Mouse (Mus musculus): ENCODE data around the gene Gm10964. TPM values are rescaled to one million over a fixed set of nuclear protein-coding genes. Genes with fewer than 3 reads are reported as not detected.

The Gm10964 gene
- polyA plus RNA-seq, 2 experiments: not detected

GRCm38 (mm10) chr3:103755351-103755750 is 16.2 kb downstream of the Gm10964 start:
- no peak overlapping the region for H3K9ac ChIP-seq (ENCODE audit: low read depth, low read length, severe bottlenecking)
- H3K27me3 ChIP-seq (ENCODE audit: control insufficient read depth, insufficient read depth, low read length): no peaks in the 10 kb centered on the region
- H3K27ac ChIP-seq (replicated peaks; ENCODE audit: low read depth, low read length): no peak overlapping the region
- no peak for DNase-seq (ENCODE audit: low spot score)
- peaks cover 84% of the 10 kb centered on the region for H3K36me3 ChIP-seq (ENCODE audit: control insufficient read depth, insufficient read depth, low read length)
- H3K4me3 ChIP-seq (replicated peaks; ENCODE audit: low read length): no peak overlapping the region
- WGBS: 84% methylated on average over 3 of the region's 3 CpGs
- H3K9me3 ChIP-seq (ENCODE audit: control insufficient read depth, low read length): no peaks in the 10 kb centered on the region
- ATAC-seq (ENCODE audit: low FRiP score, low read depth): no peak
- H3K4me2 ChIP-seq (replicated peaks; ENCODE audit: low read depth, low read length, severe bottlenecking): no peak overlapping the region
- H3K4me1 ChIP-seq (ENCODE audit: control insufficient read depth, insufficient read depth, low read length): no peaks in the 10 kb centered on the region
- TF ChIP-seq POLR2A (IDR thresholded peaks at IDR 0.05; ENCODE audit: borderline replicate concordance, extremely low read depth, insufficient read depth, insufficient read length): no peak

GRCm38 (mm10) chr3:103756920-103757319 is 17.8 kb downstream of the Gm10964 start:
- no peaks in the 10 kb centered on the region for H3K9me3 ChIP-seq (ENCODE audit: control insufficient read depth, low read length)
- H3K27ac ChIP-seq (replicated peaks; ENCODE audit: low read depth, low read length): no peak overlapping the region
- H3K4me3 ChIP-seq (replicated peaks; ENCODE audit: low read length): no peak overlapping the region
- no peaks in the 10 kb centered on the region for H3K4me1 ChIP-seq (ENCODE audit: control insufficient read depth, insufficient read depth, low read length)
- H3K27me3 ChIP-seq (ENCODE audit: control insufficient read depth, insufficient read depth, low read length): no peaks in the 10 kb centered on the region
- no peak for ATAC-seq (ENCODE audit: low FRiP score, low read depth)
- WGBS: 97% methylated on average over 2 of the region's 2 CpGs
- no peak for TF ChIP-seq POLR2A (IDR thresholded peaks at IDR 0.05; ENCODE audit: borderline replicate concordance, extremely low read depth, insufficient read depth, insufficient read length)
- H3K4me2 ChIP-seq (replicated peaks; ENCODE audit: low read depth, low read length, severe bottlenecking): no peak overlapping the region
- no peak overlapping the region for H3K9ac ChIP-seq (ENCODE audit: low read depth, low read length, severe bottlenecking)
- H3K36me3 ChIP-seq (ENCODE audit: control insufficient read depth, insufficient read depth, low read length): peaks cover 81% of the 10 kb centered on the region
- DNase-seq (ENCODE audit: low spot score): no peak

- Histone ChIP-seq H3K4me1 (ENCODE audit: control insufficient read depth, insufficient read depth, low read length) (no peaks in the 10 kb centered on the region), H3K4me3 (replicated peaks; ENCODE audit: low read length) (no peak overlapping the region), H3K27ac (replicated peaks; ENCODE audit: low read depth, low read length) (no peak overlapping the region), H3K27me3 (ENCODE audit: control insufficient read depth, insufficient read depth, low read length) (no peaks in the 10 kb centered on the region), H3K36me3 (ENCODE audit: control insufficient read depth, insufficient read depth, low read length) (peaks cover 79% of the 10 kb centered on the region), H3K9ac (ENCODE audit: low read depth, low read length, severe bottlenecking) (no peak overlapping the region), H3K9me3 (ENCODE audit: control insufficient read depth, low read length) (no peaks in the 10 kb centered on the region), H3K4me2 (replicated peaks; ENCODE audit: low read depth, low read length, severe bottlenecking) (no peak overlapping the region)
- 78% methylated on average over 7 of the region's 7 CpGs for WGBS
- no peak for ATAC-seq (ENCODE audit: low FRiP score, low read depth)
- TF ChIP-seq POLR2A (IDR thresholded peaks at IDR 0.05; ENCODE audit: borderline replicate concordance, extremely low read depth, insufficient read depth, insufficient read length): no peak
- DNase-seq (ENCODE audit: low spot score): no peak
Observed at GRCm38 (mm10) chr3:103758456-103758855, 19.3 kb downstream of the Gm10964 start.

- H3K4me3 ChIP-seq (replicated peaks; ENCODE audit: low read length): no peak overlapping the region
- ATAC-seq (ENCODE audit: low FRiP score, low read depth) (no peak), DNase-seq (ENCODE audit: low spot score) (no peak)
- 84% methylated on average over 5 of the region's 5 CpGs for WGBS
- no peak for TF ChIP-seq POLR2A (IDR thresholded peaks at IDR 0.05; ENCODE audit: borderline replicate concordance, extremely low read depth, insufficient read depth, insufficient read length)
- H3K4me2 ChIP-seq (replicated peaks; ENCODE audit: low read depth, low read length, severe bottlenecking): no peak overlapping the region
- H3K27me3 ChIP-seq (ENCODE audit: control insufficient read depth, insufficient read depth, low read length): no peaks in the 10 kb centered on the region
- no peaks in the 10 kb centered on the region for H3K9me3 ChIP-seq (ENCODE audit: control insufficient read depth, low read length)
- H3K36me3 ChIP-seq (ENCODE audit: control insufficient read depth, insufficient read depth, low read length): peaks cover 78% of the 10 kb centered on the region
- no peaks in the 10 kb centered on the region for H3K4me1 ChIP-seq (ENCODE audit: control insufficient read depth, insufficient read depth, low read length)
- H3K27ac ChIP-seq (replicated peaks; ENCODE audit: low read depth, low read length): no peak overlapping the region
- no peak overlapping the region for H3K9ac ChIP-seq (ENCODE audit: low read depth, low read length, severe bottlenecking)
Observed at GRCm38 (mm10) chr3:103759261-103759970, 20.2 kb downstream of the Gm10964 start.

GRCm38 (mm10) chr3:103766789-103767188 is 27.6 kb downstream of the Gm10964 start:
- no peak for DNase-seq (ENCODE audit: low spot score)
- Histone ChIP-seq H3K4me1 (ENCODE audit: control insufficient read depth, insufficient read depth, low read length) (peaks cover 4% of the 10 kb centered on the region), H3K9me3 (ENCODE audit: control insufficient read depth, low read length) (no peaks in the 10 kb centered on the region), H3K27ac (replicated peaks; ENCODE audit: low read depth, low read length) (no peak overlapping the region), H3K4me3 (replicated peaks; ENCODE audit: low read length) (no peak overlapping the region), H3K9ac (ENCODE audit: low read depth, low read length, severe bottlenecking) (no peak overlapping the region), H3K4me2 (replicated peaks; ENCODE audit: low read depth, low read length, severe bottlenecking) (no peak overlapping the region), H3K36me3 (ENCODE audit: control insufficient read depth, insufficient read depth, low read length) (peaks cover 54% of the 10 kb centered on the region), H3K27me3 (ENCODE audit: control insufficient read depth, insufficient read depth, low read length) (no peaks in the 10 kb centered on the region)
- ATAC-seq (ENCODE audit: low FRiP score, low read depth): no peak
- 78% methylated on average over 3 of the region's 3 CpGs for WGBS
- no peak for TF ChIP-seq POLR2A (IDR thresholded peaks at IDR 0.05; ENCODE audit: borderline replicate concordance, extremely low read depth, insufficient read depth, insufficient read length)

Measured in limb, embryonic 14.5 days (tissue).